Mouse (Mus musculus) CH12.LX (cell line): ENCODE data around the gene Cebpg.

Experiments used
- CTCF ChIP-seq, 2 experiments: IDR thresholded peaks in 1 of 2; conservative IDR thresholded peaks in 1 of 2; 2 replicates each; pipeline ENCODE4 v1.5.1; 2011 to 2012; ENCODE audit warnings: low read depth in 2 of 2, low read length in 2 of 2, improper control_type of control experiment in 1 of 2, inconsistent platforms in 1 of 2, mild to moderate bottlenecking in 1 of 2, moderate library complexity in 1 of 2
- E2F4 ChIP-seq: IDR thresholded peaks from 2 replicates; pipeline ENCODE4 v1.6.1; 2011; ENCODE audit warnings: low read depth, low read length, improper control_type of control experiment; ENCODE audit not compliant: insufficient replicate concordance
- MXI1 ChIP-seq: IDR thresholded peaks from 2 replicates; pipeline ENCODE4 v1.6.1; 2011; ENCODE audit warnings: mild to moderate bottlenecking, low read depth, low read length, improper control_type of control experiment
- POLR2A ChIP-seq: IDR thresholded peaks from 2 replicates; pipeline ENCODE4 v1.6.1; 2011; ENCODE audit warnings: low read depth, mild to moderate bottlenecking, improper control_type of control experiment, low read length
- POLR2AphosphoS2 ChIP-seq: IDR thresholded peaks from 2 replicates; pipeline ENCODE4 v1.6.1; 2011; ENCODE audit warnings: low read depth, low read length, improper control_type of control experiment
- SMC3 ChIP-seq: IDR thresholded peaks from 2 replicates; pipeline ENCODE4 v1.6.1; 2011; ENCODE audit warnings: low read depth, low read length, improper control_type of control experiment

DNA sequence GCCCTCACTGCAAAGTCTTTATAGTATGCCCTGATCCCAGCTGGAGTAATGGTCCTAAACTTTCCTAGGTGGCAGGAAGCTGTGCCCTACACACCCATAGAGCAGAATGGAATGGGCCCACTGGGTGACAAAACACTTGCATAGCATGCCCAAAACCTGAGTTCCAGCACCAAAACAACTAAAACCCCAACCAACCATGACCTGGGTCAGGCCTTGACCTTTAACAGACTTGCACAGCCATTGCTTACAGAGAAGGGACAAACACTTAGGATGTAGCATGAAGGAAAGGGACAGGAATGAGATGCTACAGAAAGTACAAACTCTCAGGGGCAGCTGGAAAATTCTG is 14.2 kb downstream of the Cebpg start:
- TF ChIP-seq POLR2AphosphoS2 = no peak
- TF ChIP-seq E2F4 = no peak
- no peak for TF ChIP-seq CTCF (conservative IDR thresholded peaks at IDR 0.05 in 1 of 2, IDR thresholded peaks at IDR 0.05 in 1 of 2; ENCODE audit: low read depth in 2 of 2, low read length in 2 of 2)
- no peak for TF ChIP-seq POLR2A
- no peak for TF ChIP-seq SMC3
- no peak for TF ChIP-seq MXI1
